Mouse (Mus musculus) thymus, adult 2 months (tissue): ENCODE measurements around the gene Paqr6.
"Not testable (repeated sequence)": the region's sequence is repeated elsewhere in the genome, so short reads cannot be mapped to it uniquely, and the experiment has no call there.

Experiments used
- CTCF ChIP-seq: fragments of 200-500 bp; IDR thresholded peaks from 2 replicates; pipeline ENCODE4 v1.5.1; 2012; ENCODE audit warnings: mild to moderate bottlenecking, control low read depth, low read length, moderate library complexity, borderline replicate concordance; ENCODE audit not compliant: control insufficient read depth, poor library complexity, insufficient read depth; ENCODE audit errors: extremely low read depth
- POLR2A ChIP-seq: fragments of 200-500 bp; IDR thresholded peaks from 2 replicates; pipeline ENCODE4 v1.6.1; 2012; ENCODE audit warnings: mild to moderate bottlenecking, low read length, control low read depth, moderate library complexity; ENCODE audit not compliant: control insufficient read depth, poor library complexity, insufficient read depth; ENCODE audit errors: extremely low read depth

- TF ChIP-seq POLR2A, CTCF: not testable (repeated sequence)
These were observed 11.6 kb downstream of the Paqr6 start for GRCm38 (mm10) chr3:88375750-88376626.
